Mouse (Mus musculus) urinary bladder, postnatal 14 days (tissue): Measurements from ENCODE around the gene Defb43.

ENCODE experiments used
- DNase-seq: peaks from one replicate; pipeline ENCODE4 v3.0.0; 2021; ENCODE audit warnings: low spot score

Gene Defb43

DNA sequence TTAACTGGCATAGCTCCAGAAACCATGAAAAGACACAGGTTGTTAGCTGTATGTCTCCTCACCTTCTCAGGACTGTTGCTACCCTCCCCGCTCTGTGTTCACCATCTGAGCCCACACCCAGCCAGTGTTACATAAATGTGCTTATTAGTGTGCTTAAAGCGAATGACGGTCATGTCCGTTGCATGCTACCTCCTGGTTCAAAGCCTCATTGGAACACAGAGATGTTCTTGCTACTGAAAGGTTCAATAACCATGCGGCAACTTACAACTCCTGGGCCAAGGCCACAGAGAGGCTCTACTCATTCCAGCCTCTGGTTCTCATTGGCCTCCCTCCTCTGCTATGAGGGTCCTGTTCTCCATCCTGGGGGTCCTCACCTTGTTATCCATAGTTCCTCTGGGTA, at the start of gene Defb43:
TSS of gene Defb43 (plus strand) at position 301 of the 400 bp plus-strand sequence.
- no peak for DNase-seq

GRCm38 (mm10) chr14:62963632-62964031, 47.9 kb upstream of the Defb43 start:
- DNase-seq, result no peak

DNA sequence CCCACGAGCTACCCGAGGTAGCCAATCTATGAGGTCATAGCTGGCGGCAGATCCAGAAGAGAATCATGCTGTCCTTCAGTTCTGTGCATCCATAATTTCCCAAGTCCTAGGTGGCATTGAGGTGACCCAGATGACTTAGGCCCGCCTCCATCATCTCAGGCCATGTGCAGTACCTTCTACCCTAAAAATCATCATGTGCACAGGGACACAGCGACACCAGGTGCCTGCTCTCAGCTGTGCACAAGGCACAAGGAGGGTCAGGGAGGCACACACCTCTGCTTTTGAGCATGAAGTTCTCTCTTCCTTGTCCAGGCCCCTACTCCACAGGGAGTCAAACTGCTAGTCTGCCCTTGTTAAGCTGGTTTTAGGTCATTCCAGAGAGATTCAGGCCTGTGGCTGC, 46.2 kb upstream of the Defb43 start:
- DNase-seq, result no peak

DNA sequence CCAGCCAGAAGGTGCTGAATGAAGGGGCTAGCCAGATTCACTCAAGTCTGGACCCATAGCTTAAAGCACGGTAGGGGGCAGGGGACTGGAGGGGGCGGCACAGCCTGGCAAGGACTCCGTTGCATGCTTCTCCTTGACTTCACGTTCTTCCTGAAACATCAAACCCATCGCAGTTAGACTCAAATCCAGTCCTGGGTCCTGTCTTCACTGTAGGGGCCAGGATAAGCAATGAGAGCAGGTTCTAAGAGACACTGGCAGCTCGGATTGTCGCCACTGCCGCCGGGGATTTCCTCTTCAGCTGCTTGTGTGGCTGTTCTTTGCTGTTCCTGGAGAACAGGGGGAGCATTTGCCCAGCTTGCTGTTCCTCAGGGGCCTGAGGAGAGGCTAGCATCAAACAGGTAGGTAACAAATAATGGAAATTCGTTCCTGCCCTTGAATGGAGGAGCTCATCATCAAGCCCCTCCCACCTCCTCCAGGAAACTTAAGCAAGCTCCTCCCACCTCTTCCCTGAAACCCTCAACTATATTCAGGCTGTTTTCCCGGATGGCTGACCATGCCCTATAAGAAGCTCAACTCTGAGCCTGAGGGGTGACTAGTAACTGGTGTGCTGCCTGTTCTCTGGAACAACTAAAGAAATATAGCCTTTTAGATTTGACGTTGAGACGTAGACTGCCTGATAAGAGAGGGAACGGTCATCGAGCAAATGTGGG, 45.6 kb upstream of the Defb43 start:
- no peak for DNase-seq

DNA sequence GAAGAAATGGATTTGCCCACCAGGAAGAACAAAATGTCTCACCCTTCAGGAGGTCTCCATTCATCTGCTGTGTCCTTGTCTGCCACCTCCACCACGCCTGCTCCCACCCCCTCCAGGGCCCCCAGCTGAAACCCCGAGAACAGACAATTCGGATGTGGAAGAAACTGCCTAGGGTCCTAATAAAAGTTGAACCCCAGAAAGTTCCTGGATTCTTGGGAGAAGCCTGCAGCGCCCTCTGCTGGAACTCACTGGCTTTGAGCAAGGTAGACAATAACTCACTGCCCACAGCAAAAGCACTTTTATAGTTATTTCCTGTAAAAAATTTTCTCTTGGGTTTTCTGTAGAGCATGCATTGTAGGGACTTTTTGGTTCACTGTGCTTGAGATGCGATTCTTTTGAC, 36.5 kb upstream of the Defb43 start:
- peak; percentile 74 for DNase-seq

DNA sequence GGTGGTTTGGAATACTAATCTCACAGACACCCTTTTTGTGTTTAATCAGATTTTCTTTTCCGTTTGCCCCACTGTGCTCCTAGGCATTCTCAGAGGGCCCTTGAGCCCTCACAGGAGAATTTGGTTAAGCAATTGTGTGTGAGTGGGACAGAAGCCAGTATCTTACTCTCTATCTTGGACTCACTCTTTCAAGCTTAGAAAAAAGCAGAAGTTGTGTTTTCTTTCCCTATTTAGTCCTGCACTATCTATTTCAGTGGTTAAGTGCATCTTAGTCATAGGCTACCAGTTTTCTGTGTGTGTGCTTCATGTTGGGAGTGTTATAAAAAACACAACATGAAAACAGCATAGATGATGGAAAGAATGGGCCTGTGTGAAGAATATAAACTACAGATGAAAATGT, 31.8 kb upstream of the Defb43 start:
- no peak for DNase-seq

GRCm38 (mm10) chr14:62984410-62984809, 27.2 kb upstream of the Defb43 start, which contains the start of gene Defb48:
Gene Defb48 (minus strand): TSS chr14:62984510.
- DNase-seq, result no peak

DNA sequence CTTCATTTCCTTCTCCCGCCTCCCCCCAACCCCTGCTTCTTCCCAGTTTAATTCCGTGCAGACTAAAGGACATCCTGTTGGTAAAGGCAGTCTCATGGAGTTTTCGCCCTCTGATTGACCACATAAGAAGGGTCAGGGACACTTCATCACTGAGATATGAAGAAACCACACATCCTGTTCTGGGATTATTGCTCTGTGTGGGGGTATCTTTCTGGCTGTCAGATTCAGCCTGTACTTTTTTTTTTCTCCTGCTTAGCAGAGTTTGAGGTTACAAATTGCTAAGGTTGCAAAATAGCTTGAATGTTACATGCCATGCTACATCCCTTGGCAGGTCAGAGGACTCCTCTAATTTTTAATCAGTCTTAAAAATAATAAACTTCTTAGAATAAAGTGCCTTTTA, 20.3 kb upstream of the Defb43 start:
- no peak for DNase-seq

DNA sequence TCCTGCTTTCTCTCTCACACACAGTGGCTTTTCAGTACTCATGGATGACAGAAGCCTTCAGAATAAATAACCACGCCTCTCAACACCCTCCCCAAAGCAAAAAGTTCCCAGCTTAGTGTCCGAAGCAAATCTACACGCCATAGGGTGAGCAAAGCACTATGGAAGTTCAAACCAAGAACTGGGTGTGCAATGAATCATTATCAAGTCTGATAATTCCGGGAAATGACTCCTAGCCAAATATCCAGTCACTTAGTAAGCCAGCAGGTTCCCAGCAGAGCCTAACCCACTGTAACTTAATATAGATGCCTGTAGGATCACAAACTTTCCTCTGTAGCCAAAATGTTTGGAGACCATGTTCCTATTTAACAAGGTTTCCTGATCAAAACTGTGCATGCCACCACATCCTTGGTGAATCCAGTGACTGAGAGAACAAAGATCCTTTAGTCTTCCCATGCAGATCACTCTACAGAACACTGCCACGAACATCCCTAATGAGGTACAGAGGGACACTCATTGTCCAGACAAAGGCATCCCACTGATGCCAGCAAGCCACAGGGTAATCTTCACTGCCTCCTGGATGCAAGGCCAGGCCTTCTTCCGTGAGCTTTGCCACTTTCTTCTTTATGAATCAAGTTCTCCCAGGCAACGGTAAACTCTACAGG, 19.6 kb upstream of the Defb43 start:
- no peak for DNase-seq

GRCm38 (mm10) chr14:62997777-62998176, 13.8 kb upstream of the Defb43 start, which contains the start of gene Defb47:
Gene Defb47 (plus strand): TSS chr14:62998077.
- DNase-seq, result no peak

DNA sequence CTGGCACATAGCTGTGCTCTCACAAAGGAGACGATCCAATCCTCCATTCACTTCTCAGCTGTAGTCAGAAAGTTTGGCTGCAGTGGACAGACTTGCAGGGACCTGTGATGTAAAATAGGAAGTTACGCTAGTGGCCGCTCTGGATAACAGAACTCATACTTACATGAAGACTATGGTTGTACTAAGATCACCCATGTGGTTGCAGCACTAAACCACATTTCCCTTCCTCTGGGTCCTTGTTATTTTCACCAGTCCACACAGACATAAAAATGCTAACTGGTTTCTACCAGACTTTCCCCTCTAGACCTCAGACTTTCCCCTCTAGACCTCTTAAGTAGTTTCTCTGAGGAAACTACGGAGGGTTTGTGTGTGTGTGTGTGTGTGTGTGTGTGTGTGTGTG, 12.6 kb upstream of the Defb43 start:
- DNase-seq, result no peak

DNA sequence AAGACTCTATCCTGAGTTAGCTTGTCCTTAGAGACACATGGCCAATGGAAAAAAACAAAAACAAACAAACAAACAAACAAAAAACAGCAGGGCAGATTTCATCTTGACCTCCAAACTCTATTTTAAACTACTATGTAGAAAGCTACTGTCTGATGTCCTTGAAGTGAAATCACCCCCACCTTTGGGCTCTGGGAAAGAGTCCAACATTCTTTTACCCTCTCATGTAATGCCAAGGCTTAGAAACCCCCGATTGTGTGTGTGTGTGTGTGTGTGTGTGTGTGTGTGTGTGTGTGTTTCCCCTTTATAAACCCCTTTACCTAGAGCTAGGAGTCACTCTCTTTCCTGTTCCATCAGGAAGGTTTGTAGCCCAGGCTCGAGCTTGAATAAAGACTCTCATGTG, 9.0 kb upstream of the Defb43 start:
- no peak for DNase-seq

GRCm38 (mm10) chr14:63013082-63013481, 1.5 kb downstream of the Defb43 start:
- DNase-seq, result no peak

- DNase-seq, result no peak
These were observed 3.1 kb downstream of the Defb43 start for GRCm38 (mm10) chr14:63014667-63015066.

DNA sequence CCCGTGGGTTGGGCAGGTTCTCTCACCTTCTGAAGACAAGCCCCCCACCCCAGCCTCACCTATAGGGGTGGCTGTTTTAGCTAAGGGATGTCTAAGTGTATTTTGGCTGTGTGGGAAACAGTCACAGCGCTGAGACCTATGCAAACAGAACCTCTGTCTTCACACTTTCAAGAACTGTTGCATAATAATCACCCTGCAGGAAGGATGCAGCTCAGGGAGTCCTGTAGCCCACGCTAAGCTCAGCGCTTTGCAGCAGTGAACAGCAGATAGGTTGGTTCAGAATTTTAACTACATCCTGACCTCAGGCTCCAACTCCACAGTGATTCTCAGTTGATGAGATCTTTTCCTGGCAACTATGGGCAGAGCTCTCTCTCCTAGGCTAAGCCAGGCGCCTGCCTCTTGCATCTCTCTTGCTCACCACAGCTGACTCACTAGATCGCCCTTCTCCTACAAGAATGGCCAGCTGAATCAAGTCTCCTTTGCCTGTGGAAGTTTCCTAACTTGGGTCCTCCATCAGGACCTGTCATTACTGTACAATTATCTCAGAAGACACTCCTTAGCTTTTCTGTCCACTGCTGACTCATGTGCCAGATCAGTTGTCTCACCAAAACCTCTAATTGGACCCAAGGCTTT, 9.1 kb downstream of the Defb43 start:
- DNase-seq, result no peak

DNA sequence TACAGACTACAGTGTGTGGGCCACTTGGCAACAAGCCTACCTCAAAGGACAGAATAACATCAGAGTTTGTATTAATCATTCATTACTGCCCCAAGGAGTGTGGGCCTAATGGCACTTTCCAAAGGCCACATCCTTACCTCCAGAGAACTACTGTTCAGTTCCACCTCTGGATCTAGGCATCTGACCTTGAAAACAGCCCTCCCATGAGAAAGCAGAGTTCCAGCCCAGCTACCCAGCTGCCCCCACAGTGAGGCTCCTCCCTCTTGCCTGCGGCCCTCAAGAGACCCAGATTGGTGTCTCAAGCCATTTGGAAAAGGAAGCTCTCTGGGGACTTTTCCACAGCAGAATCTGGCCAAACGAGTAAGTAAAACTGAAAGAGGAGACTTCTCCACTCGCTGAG, 35.1 kb downstream of the Defb43 start, which contains the start of gene Defb42:
TSS of gene Defb42 (plus strand) at position 301 of the 400 bp plus-strand sequence.
- no peak for DNase-seq

DNA sequence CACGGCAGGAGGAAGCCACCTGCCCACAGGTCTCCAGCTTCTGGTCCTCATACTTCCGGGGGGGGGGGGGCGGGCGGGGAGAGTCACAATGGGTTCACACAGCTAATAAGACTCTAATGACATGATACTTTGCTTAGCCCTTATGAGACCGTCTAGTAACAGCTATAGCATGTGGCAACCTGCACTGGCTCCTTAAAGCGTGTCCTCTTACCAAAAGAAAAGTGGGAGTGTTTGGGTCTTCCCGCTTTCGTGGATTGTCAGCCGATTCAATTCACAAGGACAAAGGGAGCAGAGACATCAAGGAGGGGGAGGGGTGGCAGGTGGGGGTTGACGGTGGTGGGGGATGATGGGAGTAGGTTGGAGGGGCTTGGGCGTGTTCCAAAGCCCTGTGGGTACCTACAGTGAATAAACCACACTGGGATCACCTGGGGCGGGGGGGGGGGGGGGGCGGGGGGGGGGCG, 38.4 kb downstream of the Defb43 start, which contains the start of gene Defb30:
TSS of gene Defb30 (minus strand) at position 51 of the 461 bp plus-strand sequence.
- DNase-seq, result no peak

GRCm38 (mm10) chr14:63050769-63051168, 39.2 kb downstream of the Defb43 start:
- DNase-seq, result peak; percentile 64

GRCm38 (mm10) chr14:63054729-63055128, 43.2 kb downstream of the Defb43 start:
- peak; percentile 66 for DNase-seq

DNA sequence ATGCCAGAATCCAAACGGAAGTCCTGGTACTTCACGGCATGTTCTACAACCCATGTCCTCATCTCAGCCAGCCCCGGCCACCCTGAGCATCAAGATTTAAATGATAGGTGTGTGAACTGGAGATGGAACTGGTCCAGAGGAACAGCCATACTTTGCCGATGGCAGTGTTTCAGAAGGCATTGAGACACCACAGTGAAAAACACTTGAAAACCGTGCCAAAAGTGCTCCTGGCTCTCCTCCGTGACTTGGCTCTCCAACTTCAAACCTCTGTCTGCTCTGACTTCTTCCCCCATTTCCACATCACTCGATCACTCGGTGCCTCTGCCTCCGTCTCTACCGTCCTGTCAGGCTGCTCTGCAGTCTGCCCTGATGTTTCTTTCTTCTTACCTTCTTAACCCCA, 48.8 kb downstream of the Defb43 start:
- no peak for DNase-seq

DNA sequence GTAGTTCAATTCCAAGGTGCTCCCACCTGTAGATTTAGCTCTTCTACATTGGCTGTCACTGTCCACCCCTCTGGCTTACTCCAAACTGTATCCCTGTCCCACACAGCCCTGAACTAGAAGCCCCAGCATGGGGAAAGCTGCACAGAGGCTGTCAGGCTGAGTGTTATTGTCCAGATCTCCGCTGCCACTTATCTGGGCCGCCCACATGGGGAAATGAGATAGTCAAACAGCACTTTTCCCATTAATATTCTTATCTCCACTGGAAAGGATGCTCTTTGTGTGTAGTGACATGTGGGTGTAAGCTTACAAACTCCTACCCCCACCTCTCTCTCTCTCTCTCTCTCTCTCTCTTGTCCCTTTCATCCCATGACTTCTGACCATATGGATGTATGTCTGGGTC, 50.6 kb downstream of the Defb43 start:
- no peak for DNase-seq

- DNase-seq, result no peak
These were observed 53.8 kb downstream of the Defb43 start for GRCm38 (mm10) chr14:63065391-63065790.
